Mouse (Mus musculus) erythroid progenitor cell, adult 5-6 weeks (primary cell): ENCODE measurements at regions not wholly inside any gene's neighbourhood (a gene's known extent, or its start where the extent isn't known, plus 50 kb on each side); places are given as distances from the start of the nearest gene placed in this dataset.

Source experiments
- ATAC-seq: replicated peaks from 2 replicates; pipeline ENCODE4 v1.8.0; 2016; ENCODE audit warnings: moderate number of reproducible peaks, mild to moderate bottlenecking, moderate TSS enrichment, inconsistent platforms; ENCODE audit not compliant: poor library complexity, low FRiP score, severe bottlenecking

DNA sequence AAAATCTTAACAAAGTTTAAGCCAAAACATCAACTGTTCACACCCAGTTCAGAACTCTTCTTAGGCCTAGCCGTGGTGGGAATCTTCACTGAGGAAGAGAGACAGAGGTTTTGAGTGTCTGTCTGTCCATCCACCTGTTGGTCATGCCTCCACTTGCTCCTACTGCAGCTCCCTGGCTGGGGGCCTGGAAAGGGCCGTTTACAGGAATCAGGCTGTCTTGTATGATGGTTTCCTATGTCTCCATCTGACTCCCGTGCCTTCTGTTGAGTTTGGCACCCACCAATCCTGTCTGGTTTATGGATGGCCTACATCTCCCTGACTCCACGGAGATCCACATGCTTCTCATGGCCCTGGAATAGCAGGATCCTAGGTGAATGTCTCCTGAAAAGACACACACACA lies 166.1 kb downstream of the Fam43a start:
- ATAC-seq: no peak

DNA sequence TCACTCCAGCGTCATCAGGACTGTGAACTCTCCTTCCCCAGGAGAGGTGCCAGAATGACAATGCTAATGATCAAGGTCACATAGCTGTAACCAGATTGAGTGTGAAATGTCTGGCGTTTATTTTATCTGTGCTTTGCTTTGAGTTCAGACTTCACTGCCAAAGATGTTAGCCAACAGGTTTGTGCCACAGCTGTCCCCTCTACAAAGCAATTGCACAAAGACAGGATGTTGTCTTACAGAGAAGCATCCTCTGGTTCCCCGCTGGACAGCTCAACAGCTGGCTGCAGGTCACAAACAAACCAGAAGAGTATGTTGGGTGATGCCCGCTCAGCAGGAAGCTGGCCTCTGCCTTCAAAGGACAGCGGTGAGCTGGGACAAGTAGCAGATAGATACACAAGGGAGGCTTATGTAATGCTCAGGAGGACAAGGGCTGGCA lies 169.5 kb downstream of the Fam43a start:
- no peak for ATAC-seq

GRCm38 (mm10) chr16:30769467-30769866 lies 169.9 kb downstream of the Fam43a start:
- ATAC-seq: no peak

GRCm38 (mm10) chr16:30772802-30773201 lies 173.3 kb downstream of the Fam43a start:
- ATAC-seq: no peak

- no peak for ATAC-seq
These were observed 175.6 kb downstream of the Fam43a start for GRCm38 (mm10) chr16:30774951-30775661.

DNA sequence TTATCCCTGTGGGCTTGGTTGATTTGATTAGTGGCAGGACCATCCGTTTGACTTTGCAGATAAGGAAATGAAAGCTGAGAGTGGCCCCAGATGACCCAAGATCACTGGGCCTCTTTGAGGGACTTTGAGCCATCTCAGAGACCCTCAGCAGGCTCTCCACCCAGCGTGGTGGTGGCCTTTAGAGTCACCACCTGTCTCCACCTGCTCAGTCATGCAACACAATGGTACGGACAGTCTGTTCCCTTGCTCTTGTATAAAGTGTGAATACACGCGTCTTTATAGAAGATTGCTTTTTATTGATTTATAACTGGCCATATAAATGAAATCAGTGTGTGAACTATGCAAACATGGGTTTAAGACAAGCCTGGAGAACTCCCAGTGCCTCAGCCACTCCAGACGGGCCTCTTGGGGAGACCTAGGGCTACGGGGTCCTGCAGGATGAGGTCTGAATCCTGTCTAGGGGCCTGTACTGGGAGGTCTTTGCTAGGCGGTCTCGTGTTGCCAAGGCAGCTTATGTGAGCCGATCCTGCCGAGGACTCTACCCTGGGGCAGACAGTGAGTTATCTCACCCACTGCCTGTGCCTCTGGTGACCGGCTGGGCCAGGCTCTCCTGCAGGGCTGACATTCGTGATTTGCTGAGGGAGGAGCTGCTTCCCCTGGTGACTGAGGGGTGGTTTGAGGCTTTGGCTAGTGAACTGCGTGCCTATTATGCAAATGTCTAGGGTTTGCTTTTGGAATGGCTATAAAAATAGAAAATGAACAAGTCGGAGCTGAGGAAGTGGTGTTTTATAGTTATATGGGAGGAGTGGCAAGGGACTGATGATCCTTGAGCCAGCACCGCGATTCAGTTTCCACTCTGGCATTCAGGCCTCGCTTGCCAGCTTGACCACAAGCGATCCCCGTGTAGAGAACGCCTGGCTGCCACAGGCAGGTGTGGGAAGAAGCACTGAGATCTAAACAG lies 176.5 kb downstream of the Fam43a start:
- ATAC-seq: no peak

DNA sequence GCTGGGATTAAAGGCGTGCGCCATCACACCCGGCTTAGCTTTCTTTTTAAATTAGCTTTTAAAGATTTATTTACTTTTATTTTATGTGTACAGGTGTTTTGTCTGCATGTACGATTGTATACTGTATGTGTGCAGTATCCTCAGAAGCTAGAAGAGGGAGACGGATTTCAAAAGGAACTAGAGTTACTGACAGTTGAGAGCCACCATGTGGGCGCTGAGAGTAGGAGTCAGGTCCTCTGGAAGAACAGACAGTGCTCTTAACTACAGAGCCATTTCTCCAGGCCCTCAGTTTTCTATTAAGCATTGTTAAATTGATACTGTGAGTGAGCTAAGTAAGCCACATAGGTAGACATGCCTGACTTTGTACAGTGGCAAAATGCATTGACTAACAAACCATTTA lies 177.9 kb downstream of the Fam43a start:
- ATAC-seq: no peak

GRCm38 (mm10) chr16:30778078-30778477 lies 178.6 kb downstream of the Fam43a start:
- ATAC-seq: no peak

DNA sequence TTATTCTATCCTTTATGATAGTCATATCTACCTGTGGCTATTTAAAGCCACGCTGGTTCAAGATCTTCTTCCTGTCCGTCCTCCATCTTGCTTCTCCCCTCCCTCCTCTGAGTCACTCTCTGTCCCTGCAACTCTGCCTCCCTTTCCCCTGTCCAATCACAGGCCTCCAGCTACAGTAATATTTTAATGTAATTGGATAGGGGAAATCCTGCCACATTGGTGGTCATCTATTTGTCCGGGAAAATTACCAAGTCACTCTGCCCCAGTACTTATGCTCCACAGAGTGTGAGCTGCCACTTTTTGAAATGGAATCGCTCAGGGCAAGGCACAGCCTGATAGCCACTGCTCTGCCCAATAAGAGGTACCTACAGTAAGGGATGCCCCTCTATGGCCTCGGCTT lies 179.4 kb downstream of the Fam43a start:
- no peak for ATAC-seq

DNA sequence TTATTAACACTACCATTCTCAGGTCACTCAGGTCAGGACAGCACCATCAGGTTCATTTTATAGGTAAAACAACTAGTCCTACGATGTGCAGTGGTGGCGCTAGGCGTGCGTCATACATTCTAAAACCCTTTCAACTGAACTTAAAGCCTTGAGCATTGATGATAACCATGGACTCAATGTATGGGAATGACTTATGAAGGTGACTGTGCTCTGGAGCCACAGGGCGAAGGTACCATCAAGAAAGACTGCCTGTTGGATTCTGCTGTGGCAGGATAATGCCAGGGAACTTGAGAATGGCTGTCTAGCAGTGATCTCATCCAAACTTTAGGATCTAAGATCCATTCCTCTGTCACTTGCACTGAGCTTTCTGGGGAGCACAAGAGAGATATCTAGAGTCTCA lies 184.7 kb downstream of the Fam43a start:
- no peak for ATAC-seq

DNA sequence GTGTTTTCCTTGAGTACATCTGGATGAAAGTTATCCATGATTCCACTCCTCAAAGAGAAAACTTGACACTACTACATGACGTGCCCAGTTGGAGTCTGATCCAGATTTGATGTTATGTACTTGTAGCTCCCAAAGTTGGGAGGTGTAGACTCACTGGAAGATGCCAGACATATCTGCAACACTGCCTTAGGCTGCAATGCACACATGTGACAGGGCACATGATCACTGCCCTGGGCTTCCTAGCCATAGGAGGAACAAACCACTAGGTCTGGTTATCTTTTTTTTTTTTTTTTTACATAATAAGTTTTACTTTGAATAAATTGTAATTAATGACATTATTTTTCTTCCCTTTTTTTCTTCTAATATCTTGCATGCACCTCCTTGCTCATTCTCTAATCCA lies 185.4 kb downstream of the Fam43a start:
- no peak for ATAC-seq

DNA sequence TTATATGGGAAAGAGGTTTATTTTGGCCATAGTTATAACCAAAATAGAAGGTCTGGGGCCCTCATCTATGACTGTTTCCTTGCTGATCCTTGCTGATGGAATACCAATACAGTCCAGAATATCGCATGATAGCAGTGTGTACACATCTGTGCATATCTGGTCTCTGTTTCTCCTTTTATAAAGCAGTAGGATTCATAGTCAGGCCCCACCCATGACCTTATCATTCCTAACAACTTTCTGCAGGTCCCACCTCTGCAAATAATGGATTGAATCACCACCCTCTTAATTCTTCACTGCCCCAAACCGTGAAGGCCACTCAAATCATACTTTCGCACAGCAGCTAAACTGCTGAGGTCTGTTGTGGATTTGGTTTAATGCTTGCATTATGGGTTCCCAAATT lies 186.5 kb downstream of the Fam43a start:
- no peak for ATAC-seq

DNA sequence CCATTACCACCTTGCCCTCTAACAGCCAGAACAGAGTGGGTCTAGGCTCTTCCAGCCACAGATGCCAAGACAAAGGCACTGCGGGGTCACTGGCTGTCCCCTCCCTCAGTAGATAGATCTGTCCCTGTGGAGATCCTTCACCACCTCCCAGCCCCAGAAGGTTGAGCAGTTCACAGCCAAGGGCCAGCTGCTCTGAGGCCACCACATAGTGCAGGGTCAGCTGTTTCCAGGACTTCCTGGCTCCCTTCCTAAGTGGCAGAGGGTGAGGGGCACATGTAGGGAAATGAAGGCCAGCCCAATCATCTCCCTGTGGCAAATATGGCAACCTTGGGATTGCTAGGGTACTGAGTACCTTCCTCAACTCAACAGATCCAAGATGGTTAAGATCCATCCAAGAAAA lies 187.8 kb downstream of the Fam43a start:
- no peak for ATAC-seq

GRCm38 (mm10) chr16:30788321-30788781 lies 188.8 kb downstream of the Fam43a start:
- ATAC-seq: no peak

DNA sequence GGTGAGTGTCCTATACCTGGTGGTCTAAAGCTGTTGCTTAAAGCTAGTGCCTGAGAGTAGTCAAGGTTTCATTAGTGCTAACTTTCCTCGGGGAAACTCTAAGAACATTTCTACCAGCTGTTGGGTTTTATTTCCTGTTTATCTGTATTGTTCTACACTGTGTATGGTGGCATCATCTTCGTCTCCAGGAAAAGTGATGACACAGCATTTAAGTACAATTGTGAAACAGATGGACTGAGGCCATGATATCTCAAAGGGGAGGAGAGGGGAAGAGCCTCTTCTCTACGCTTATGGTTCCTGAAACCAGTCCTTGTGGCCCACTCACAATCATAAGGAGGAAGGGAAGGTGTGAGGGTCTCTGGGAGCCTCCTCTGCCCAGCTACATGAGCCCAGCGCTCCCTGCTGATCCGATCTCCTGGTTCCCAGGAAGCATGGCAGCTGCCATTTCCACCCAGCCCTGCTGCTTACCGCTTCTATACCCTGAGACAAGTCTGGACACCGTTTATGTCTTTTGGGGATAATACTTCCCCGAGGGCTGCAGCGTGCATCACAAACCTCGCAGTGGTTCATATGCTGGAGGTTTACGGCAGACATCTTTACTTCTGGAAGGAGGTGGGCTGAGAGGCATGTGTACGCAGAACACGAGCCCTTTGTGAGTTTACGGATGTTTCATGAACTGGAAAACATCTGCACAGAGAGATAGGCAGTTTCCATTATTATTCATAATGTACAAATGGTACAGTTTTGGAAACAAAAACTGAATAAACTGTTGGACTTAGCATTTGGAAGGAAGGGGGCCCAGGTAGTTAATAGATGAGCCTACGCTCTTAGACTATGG lies 189.6 kb downstream of the Fam43a start:
- ATAC-seq: no peak

- ATAC-seq: no peak
These were observed 190.5 kb downstream of the Fam43a start for GRCm38 (mm10) chr16:30790036-30790435.

DNA sequence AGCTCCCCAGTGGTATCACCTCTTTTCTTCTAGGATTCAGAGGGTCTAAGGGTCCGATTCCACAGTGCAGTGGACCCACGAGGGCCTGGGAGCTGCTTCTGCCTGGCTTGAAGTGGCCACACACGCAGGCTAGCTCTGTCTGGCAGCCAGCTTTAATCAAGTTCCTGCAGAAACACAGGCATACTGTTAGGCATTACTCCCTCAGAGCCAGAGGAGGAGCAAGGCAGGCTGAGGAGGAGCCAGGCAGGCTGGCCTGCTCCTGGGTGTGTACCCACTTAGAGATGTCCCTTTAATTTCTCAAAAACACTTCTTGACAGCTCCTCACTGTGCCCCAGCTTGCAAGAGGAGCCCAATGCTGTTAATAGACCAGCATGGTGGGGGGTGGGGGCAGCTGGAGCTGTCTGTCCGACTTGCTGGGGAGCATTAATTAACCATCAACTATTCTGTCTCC lies 191.1 kb downstream of the Fam43a start:
- ATAC-seq: no peak

DNA sequence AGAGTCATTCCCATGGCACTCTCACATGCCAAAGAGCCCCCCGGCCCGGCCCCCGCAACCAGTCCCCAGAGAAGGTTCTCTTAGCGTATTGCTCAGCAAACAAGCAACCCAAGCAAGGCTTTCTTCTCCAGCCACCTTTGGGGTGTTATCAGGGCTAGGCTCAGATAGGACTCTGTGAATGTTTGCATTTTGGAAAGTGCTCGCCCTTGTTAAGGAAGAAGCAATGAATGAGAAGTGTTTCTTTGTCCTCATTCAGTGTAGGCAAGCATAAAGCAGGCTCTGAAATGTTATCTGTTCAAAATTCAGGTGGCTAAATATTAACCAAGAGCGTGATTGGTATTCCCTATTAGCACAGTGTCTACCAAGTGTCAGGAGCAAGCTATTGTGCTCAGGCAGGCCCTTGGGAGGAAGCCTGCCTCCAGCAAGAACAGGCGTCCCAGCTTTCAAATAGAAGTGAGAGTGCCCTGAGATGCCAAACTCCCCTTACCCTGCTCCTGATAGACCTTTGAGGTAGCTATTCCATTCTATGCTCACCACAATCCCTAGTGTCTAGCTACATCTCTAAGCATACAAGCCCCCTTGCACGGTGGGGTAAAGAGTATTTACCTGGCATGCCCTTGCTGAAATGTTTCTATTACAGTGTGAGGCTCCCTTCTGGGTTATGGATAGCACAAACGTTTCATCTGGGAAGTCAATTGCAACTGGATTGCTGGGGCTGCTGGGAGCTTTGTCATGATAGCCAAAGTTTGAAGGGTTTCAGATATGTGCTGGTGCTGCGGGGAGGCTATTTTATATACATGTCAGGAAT lies 191.7 kb downstream of the Fam43a start:
- no peak for ATAC-seq

GRCm38 (mm10) chr16:30792738-30793377 lies 193.3 kb downstream of the Fam43a start:
- ATAC-seq: no peak
